Mouse (Mus musculus): ENCODE data around the gene Cactin. TPM values are rescaled to one million over a fixed set of nuclear protein-coding genes. Genes with fewer than 3 reads are reported as not detected.
A peak's percentile ranks its signal among the peaks of the same experiment; 100 is the strongest.

Gene Cactin
- polyA plus RNA-seq, 1 experiment from 2014 or later = 49.9 TPM

GRCm38 (mm10) chr10:81306837-81307682 is 13.8 kb upstream of the Cactin start:
- no peak overlapping the region for H3K4me2 ChIP-seq
- H3K36me3 ChIP-seq = peaks cover 59% of the 10 kb centered on the region
- no peak overlapping the region for H3K27ac ChIP-seq
- H3K27me3 ChIP-seq = no peaks in the 10 kb centered on the region
- 91% methylated on average over 21 of the region's 21 CpGs for WGBS
- no peaks in the 10 kb centered on the region for H3K9me3 ChIP-seq
- no peak overlapping the region for H3K4me3 ChIP-seq
- peaks cover 22% of the 10 kb centered on the region for H3K4me1 ChIP-seq
- no peak overlapping the region for H3K9ac ChIP-seq
- no peak for ATAC-seq (ENCODE audit: borderline replicate concordance, extremely low read depth, low FRiP score, low TSS enrichment)

DNA sequence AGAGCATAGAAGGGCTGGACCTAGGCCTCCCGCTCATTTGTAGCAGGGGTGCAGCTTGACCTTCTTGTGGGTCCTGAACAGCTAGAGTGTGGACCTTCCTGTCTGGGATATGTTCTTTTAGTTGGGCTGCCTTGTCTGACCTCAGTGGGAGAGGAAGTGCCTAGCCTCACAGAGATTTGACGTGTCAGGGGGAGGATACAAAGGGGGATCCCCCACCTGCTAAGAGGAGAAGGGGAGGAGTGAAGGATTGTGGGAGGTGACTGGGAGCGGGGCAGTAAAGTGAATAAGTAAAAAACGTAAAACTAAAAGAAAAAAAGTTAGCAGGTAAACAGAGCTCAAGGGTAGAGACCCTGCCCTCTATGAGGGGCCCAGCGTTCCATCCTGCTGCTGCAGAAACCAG is 11.3 kb upstream of the Cactin start:
- ATAC-seq (ENCODE audit: borderline replicate concordance, extremely low read depth, low FRiP score, low TSS enrichment) = no peak
- H3K9ac ChIP-seq = no peak overlapping the region
- no peak overlapping the region for H3K27ac ChIP-seq
- no peaks in the 10 kb centered on the region for H3K27me3 ChIP-seq
- H3K4me3 ChIP-seq = no peak overlapping the region
- no peaks in the 10 kb centered on the region for H3K9me3 ChIP-seq
- WGBS = 85% methylated on average over 5 of the region's 5 CpGs
- H3K4me2 ChIP-seq = no peak overlapping the region
- H3K4me1 ChIP-seq = no peaks in the 10 kb centered on the region
- peaks cover 83% of the 10 kb centered on the region for H3K36me3 ChIP-seq

DNA sequence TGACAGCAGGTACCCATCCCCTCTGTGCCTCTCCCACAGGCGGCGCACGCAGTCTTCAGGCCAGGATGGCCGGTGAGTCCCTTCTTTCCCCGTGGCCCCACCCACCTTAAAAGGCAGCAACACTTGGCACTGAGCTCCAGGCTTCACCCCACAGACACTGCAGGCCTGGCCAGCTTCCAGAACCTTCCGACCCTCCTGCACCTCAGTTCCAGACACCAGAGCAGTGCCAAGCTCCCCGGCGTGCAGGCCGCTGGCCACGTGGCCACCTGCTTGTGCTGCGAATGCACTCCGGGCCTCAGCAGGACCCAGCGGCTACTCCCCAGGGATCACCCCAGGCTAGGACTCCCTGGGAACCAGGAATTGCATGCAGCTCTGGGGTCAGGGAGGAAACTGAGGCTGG is 7.3 kb upstream of the Cactin start:
- no peak overlapping the region for H3K9ac ChIP-seq
- no peaks in the 10 kb centered on the region for H3K27me3 ChIP-seq
- no peak overlapping the region for H3K4me3 ChIP-seq
- H3K4me2 ChIP-seq = no peak overlapping the region
- 87% methylated on average over 13 of the region's 13 CpGs for WGBS
- no peak for ATAC-seq (ENCODE audit: borderline replicate concordance, extremely low read depth, low FRiP score, low TSS enrichment)
- peaks cover 77% of the 10 kb centered on the region for H3K36me3 ChIP-seq
- H3K4me1 ChIP-seq = peaks cover 25% of the 10 kb centered on the region
- no peaks in the 10 kb centered on the region for H3K9me3 ChIP-seq
- no peak overlapping the region for H3K27ac ChIP-seq

DNA sequence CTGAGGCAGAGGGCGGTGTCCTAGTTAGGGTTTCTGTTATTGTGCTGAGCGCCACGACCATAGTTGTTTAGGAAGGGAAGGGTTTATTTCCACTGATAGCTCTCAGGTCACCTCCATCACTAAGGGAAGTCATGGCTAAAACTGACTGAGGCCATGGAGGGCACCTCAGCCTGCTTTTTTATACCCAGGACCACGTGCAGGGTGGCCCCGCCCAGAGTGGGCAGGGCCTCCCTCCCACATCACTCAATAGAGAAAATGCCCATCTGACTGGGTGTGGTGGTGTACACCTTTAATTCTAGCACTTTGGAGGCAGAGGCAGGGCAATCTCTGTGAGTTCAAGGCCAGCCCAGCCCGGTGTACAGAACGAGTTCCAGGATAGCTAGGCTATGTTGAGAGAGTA is 6.7 kb upstream of the Cactin start:
- Histone ChIP-seq H3K36me3 (peaks cover 71% of the 10 kb centered on the region), H3K4me2 (no peak overlapping the region), H3K4me3 (no peak overlapping the region), H3K27ac (no peak overlapping the region), H3K9ac (no peak overlapping the region), H3K9me3 (no peaks in the 10 kb centered on the region), H3K4me1 (peaks cover 31% of the 10 kb centered on the region), H3K27me3 (no peaks in the 10 kb centered on the region)
- no peak for ATAC-seq (ENCODE audit: borderline replicate concordance, extremely low read depth, low FRiP score, low TSS enrichment)
- WGBS = 76% methylated on average over 7 of the region's 7 CpGs

DNA sequence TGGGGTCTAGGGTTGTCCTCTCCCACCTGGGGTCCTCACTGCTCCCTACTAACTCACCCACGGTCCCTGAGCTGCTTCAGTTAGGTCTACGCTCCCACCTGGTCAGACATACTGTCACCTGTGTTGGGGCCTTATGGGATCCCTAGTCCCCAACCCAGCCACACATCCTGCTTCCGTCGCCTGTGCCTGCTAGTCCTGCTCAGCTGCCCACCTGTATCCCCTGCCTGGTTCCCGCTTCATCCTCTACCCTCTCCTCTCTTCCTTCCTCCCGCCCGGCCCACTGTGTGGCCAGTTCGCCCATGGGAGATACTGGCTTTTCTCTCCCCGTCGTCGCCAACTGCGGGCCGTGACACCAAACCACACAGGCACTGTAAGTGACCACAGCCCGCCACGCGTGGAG is 5.3 kb upstream of the Cactin start:
- Histone ChIP-seq H3K4me2 (no peak overlapping the region), H3K9me3 (no peaks in the 10 kb centered on the region), H3K4me3 (no peak overlapping the region), H3K4me1 (peaks cover 39% of the 10 kb centered on the region), H3K27ac (no peak overlapping the region), H3K9ac (no peak overlapping the region), H3K36me3 (peaks cover 62% of the 10 kb centered on the region), H3K27me3 (no peaks in the 10 kb centered on the region)
- ATAC-seq (ENCODE audit: borderline replicate concordance, extremely low read depth, low FRiP score, low TSS enrichment) = no peak
- 87% methylated on average over 16 of the region's 16 CpGs for WGBS

DNA sequence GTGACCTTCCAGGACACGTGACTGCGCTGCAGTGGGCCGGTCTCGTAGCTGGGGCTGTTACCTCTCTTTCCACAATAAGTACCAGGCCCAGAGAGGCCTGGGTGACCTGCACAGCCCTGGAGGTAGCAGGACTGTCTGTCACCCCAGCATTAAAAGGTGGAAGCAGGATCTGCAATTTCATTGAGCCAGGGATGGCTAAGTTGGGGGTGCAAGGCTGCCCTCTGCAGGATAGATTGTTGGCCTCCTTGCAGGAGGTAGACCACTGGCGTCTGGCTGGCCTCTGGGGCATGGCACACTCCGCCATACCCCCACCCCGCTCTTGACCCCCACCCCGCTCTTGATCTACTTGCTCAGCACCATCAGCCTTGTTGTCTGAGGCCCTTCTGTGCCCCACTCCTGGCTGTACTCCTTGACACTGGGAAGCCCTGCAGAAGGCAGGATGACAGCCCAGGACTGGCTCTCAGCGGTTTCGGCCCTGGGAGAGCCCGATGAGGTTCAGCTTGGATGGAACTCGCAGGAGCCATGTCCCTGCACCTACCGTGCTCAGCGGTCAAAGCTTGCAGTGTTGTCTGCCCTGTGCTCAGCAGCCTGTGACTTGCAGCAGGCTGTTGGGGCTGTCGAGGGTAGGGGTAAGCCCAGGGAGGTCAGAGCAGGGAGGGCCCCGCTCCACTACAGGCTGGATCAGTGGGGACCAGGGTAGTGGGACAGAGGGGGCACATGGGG is 4.4 kb upstream of the Cactin start:
- Histone ChIP-seq H3K27me3 (no peaks in the 10 kb centered on the region), H3K9me3 (no peaks in the 10 kb centered on the region), H3K36me3 (peaks cover 53% of the 10 kb centered on the region), H3K4me1 (peaks cover 40% of the 10 kb centered on the region), H3K4me3 (peak overlapping the region; percentile 28), H3K4me2 (peak overlapping the region; percentile 58), H3K27ac (peak overlapping the region; percentile 44; the same call in 1 of the 2 replicates), H3K9ac (peak overlapping the region; percentile 40)
- WGBS = 43% methylated on average over 16 of the region's 16 CpGs
- no peak for ATAC-seq (ENCODE audit: borderline replicate concordance, extremely low read depth, low FRiP score, low TSS enrichment)

DNA sequence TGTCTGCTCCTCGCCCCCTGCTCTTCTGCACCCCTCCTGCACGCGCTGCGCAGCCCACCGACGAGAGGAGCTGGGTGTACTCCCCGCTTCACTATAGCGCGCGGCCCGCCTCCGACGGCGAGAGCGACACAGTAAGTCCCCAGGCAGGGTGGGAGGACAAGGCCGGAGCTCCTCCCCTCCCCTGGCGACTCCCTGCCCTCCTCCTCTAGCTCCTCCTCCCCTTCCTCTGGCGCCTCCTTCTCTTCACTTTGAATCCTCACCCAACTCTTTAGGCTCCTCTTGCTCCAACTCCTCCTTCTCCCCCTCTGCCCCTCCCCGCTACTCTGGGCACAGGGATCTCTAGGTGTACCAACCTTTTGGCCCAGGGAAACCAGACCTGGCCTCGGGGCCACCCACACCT is 3.6 kb upstream of the Cactin start:
- WGBS = 16% methylated on average over 18 of the region's 20 CpGs
- Histone ChIP-seq H3K9ac (peak overlapping the region; percentile 40), H3K4me2 (peak overlapping the region; percentile 58), H3K4me3 (peak overlapping the region; percentile 28), H3K4me1 (peaks cover 48% of the 10 kb centered on the region), H3K27me3 (no peaks in the 10 kb centered on the region), H3K9me3 (no peaks in the 10 kb centered on the region), H3K27ac (peak overlapping the region; percentile 44; the same call in 1 of the 2 replicates), H3K36me3 (peaks cover 46% of the 10 kb centered on the region)
- no peak for ATAC-seq (ENCODE audit: borderline replicate concordance, extremely low read depth, low FRiP score, low TSS enrichment)

GRCm38 (mm10) chr10:81318589-81319329 is 2.1 kb upstream of the Cactin start:
- Histone ChIP-seq H3K9ac (peak overlapping the region; percentile 39; the same call in 1 of the 2 replicates), H3K4me2 (peak overlapping the region; percentile 64), H3K27me3 (no peaks in the 10 kb centered on the region), H3K9me3 (no peaks in the 10 kb centered on the region), H3K36me3 (peaks cover 46% of the 10 kb centered on the region), H3K4me3 (no peak overlapping the region), H3K27ac (peak overlapping the region; percentile 89; the same call in 1 of the 2 replicates), H3K4me1 (peaks cover 52% of the 10 kb centered on the region)
- ATAC-seq (ENCODE audit: borderline replicate concordance, extremely low read depth, low FRiP score, low TSS enrichment) = no peak
- 85% methylated on average over 13 of the region's 13 CpGs for WGBS

GRCm38 (mm10) chr10:81319330-81319699 is 1.6 kb upstream of the Cactin start:
- Histone ChIP-seq H3K27ac (peak overlapping the region; percentile 89), H3K27me3 (no peaks in the 10 kb centered on the region), H3K4me3 (peak overlapping the region; percentile 94), H3K36me3 (peaks cover 46% of the 10 kb centered on the region), H3K4me1 (peaks cover 52% of the 10 kb centered on the region), H3K9ac (peak overlapping the region; percentile 39), H3K9me3 (no peaks in the 10 kb centered on the region), H3K4me2 (peak overlapping the region; percentile 64)
- WGBS = 24% methylated on average over 8 of the region's 8 CpGs
- no peak for ATAC-seq (ENCODE audit: borderline replicate concordance, extremely low read depth, low FRiP score, low TSS enrichment)

DNA sequence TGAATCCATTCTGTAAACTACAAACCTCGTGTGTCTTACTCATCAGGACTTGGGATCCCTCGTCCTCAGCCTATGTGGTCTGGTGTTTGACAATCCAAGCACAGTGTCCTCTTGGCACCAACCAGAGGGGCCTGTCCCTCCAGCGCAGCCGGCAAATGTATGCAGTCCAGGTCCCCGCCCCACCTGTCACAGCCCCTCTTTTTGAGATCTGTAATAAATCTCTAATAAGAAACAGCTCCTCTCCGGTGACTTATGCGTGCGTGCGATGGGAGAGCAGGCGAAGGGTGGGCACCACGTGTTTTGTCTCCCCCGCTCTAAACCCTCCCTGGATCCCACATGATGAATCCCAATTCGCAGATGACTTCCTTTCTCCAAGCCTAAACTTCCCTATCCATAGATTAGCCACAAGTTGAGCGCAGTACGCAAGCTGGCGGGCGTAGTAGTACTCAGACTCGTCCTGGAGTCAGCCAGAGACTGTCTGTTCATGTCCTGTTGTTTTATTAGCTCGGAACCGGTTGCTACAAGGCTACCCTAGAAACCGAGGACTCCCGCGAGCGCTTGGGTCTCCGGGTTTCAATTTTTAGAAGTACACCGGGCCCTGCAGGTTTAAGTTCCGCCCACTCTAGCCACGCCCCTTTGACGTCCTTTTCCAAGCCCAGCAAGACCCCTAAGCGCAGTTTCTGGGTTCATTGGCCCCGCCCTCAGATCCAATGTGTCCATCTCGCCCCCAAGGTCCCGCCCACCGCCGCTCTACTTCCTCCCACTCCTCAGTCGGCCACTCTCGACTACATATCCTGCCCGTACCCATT is 958 bp upstream of the Cactin start:
- H3K27ac ChIP-seq = peak overlapping the region; percentile 89
- WGBS = 1% methylated on average over 38 of the region's 38 CpGs
- no peaks in the 10 kb centered on the region for H3K9me3 ChIP-seq
- peak overlapping the region; percentile 94 for H3K4me3 ChIP-seq
- no peaks in the 10 kb centered on the region for H3K27me3 ChIP-seq
- peak overlapping the region; percentile 39 for H3K9ac ChIP-seq
- H3K4me2 ChIP-seq = peak overlapping the region; percentile 64
- H3K36me3 ChIP-seq = peaks cover 47% of the 10 kb centered on the region
- peaks cover 52% of the 10 kb centered on the region for H3K4me1 ChIP-seq
- ATAC-seq (ENCODE audit: borderline replicate concordance, extremely low read depth, low FRiP score, low TSS enrichment) = no peak; the same call in 1 of the 2 replicates

- H3K9ac ChIP-seq = peak overlapping the region; percentile 88
- peaks cover 48% of the 10 kb centered on the region for H3K4me1 ChIP-seq
- H3K27me3 ChIP-seq = no peaks in the 10 kb centered on the region
- peak overlapping the region; percentile 88 for H3K27ac ChIP-seq
- H3K9me3 ChIP-seq = no peaks in the 10 kb centered on the region
- H3K4me3 ChIP-seq = peak overlapping the region; percentile 94
- WGBS = 2% methylated on average over 20 of the region's 20 CpGs
- H3K4me2 ChIP-seq = peak overlapping the region; percentile 76
- H3K36me3 ChIP-seq = peaks cover 49% of the 10 kb centered on the region
- ATAC-seq (ENCODE audit: borderline replicate concordance, extremely low read depth, low FRiP score, low TSS enrichment) = no peak
Observed at GRCm38 (mm10) chr10:81321436-81321835, 533 bp downstream of the Cactin start.
